Mouse (Mus musculus) thymus, postnatal 25 days (tissue): ENCODE data around the gene Pfkfb4.
A peak's percentile ranks its signal among the peaks of the same experiment; 100 is the strongest.

Experiments used
- DNase-seq: peaks from one replicate; pipeline ENCODE4 v3.0.0; 2022

The Pfkfb4 gene

DNA sequence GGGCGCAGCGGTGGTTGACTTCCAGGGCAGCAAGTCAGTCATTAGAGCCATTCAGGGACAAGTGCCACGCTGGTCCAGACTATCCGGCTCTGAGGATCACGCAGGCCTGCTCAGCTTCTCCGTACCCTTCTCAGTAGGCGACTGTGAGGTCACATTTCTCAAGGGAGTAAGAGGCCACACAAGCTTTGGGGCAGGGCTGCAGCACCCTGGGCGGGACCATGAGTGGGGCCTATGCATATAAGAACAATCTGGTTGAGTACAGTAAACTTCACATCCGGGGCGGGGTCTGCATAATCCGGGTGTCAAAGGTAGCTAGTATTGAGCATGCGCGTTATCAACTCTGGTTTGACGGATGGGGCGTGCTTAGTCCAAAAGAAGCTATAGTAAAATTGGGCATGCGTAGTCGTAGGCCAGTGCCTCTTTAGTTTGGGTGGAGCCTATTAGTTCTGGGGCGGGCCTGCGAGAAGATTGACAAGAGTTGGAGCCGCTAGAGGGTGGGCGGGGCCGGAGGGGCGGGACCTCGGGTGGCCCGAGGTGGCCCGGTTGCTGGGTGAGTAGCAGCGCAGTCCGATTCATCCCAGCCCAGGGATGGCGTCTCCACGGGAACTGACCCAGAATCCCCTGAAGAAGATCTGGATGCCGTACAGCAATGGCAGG is at the start of gene Pfkfb4:
Gene Pfkfb4 (plus strand): TSS at position 351 of the 657 bp plus-strand sequence.
- peak; percentile 91 for DNase-seq

DNA sequence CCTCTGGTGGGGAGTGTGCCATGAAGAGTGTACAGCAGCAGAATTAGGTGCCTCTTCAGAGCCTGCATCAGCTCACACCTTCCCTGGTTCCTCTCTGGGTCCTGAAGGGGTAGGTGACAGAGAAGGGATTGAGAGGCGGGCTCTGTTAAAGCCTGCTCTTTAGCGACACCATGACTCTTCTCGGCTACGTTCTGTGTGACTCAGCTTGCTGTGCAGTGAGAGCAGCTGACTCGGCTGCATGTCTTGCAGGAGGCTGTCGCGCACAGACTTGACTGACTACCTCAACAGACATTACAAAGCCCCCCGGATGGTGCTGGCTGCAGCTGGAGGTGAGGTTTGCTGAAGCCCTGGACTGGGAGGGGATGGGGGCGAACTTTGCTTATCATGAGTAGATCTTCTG is 46.5 kb upstream of the Pfkfb4 start:
- no peak for DNase-seq

DNA sequence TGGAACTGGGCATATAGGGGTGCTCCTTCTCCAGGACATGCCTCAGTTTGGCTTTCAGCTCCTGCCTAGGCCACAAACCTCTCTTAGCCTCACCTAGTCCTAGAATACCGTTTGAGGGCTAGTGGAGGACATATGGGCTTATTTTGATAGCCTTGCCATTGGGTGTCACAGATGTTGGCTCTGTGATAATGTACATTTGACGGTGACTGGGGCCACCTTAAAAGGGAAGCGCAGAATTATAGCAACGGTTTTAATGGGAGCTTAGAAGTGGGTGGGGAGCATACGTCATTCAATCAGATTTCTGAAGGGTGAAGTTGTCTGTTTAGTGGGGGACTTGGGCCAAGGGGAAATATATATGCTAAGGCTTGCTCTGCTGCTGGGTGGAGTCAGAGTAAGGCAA is 46.0 kb upstream of the Pfkfb4 start:
- DNase-seq: no peak

GRCm38 (mm10) chr9:108949231-108949966 is 42.2 kb upstream of the Pfkfb4 start:
- DNase-seq: no peak

DNA sequence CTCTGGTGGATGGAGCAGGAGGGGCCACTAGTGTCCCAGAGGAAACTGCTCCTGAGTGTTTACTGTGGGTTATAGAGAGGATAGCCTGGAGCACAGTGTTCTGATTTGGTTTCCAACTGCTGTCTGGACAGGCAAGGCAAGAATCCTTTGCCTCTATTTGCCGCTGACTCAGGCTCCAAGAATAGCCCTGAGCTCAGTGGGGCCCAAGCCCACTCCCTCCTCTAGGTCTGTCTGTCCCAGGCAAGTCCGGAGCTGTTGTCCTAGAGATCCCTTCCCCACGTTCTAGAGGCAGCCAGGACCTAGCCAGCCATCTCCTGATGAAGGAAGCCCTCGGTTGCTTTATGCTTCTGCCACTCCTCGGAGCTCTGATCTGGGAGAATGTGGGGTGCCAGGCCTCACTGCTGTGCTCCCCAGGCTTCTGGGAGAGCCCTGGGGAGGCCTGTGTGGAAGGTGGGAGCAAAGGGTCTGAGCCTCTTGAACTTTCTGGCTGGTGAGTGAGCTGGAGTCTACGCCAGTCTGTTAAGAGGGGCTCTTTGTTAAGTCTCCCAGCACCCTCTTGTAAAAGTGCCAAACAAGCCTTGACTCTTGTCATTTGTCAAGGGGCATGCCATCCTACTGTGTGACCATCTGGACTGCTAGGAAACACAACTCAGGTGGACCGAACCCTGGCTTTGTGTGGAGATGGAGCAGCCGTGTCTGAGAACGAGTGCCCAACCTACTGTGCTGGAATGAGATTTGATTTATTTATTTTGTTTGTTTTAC is 41.4 kb upstream of the Pfkfb4 start:
- DNase-seq: no peak

DNA sequence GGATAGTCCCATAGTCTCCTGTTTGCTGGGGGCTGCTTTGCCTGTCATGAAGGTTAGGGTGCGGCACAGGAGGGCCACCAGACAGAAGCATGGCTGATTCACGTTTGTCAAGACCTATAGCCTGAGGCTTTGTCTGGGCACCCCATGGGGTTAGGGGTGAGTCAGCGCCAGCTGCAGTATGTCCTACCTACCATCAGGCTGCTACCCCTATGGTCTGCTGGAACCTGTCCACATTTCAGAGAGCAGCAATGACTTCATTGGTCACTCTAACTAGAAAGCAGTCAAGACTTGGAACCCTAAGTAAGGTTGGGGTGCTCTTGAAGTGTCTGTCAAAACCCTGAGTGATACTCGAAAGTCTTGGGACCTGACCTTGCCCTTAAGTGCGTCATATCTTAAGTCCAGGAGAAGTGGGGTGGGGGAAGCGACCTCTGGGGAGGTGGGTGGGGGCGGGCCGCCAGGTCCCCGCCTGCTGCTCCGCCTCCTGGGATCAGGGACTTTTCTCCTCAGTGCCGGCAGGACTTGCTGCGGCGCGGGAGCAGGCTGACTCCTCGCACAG is 38.4 kb upstream of the Pfkfb4 start, which contains the start of gene Col7a1:
Gene Col7a1 (plus strand): TSS at position 506 of the 556 bp plus-strand sequence.
- no peak for DNase-seq

DNA sequence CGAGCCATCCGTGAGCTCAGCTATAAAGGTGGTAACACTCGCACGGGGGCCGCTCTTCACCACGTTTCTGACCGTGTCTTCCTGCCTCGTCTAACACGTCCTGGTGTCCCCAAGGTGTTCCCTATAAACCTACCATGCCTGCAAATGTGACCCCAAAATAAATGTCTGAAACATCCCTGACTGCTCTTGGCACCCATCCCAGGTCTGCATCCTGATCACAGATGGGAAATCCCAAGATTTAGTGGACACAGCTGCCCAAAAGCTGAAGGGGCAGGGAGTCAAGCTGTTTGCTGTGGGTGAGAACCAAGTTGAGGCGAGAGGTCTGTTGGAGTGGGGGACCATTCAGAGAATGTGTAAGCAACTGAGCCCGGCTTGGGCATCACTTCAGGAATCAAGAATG is 36.3 kb upstream of the Pfkfb4 start:
- no peak for DNase-seq

DNA sequence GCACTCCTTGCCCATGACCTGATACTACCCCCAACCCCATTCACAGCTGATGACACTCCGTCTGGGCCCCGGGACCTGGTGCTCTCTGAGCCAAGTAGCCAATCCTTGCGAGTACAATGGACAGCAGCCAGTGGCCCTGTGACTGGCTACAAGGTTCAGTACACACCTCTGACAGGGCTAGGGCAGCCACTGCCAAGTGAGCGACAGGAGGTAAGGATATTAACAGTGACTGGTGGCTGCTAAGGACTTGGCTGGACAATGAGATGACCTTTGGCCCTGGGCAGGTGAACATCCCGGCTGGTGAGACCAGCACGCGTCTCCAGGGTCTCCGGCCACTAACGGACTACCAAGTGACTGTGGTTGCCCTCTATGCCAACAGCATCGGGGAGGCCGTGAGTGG is 35.7 kb upstream of the Pfkfb4 start:
- no peak for DNase-seq

DNA sequence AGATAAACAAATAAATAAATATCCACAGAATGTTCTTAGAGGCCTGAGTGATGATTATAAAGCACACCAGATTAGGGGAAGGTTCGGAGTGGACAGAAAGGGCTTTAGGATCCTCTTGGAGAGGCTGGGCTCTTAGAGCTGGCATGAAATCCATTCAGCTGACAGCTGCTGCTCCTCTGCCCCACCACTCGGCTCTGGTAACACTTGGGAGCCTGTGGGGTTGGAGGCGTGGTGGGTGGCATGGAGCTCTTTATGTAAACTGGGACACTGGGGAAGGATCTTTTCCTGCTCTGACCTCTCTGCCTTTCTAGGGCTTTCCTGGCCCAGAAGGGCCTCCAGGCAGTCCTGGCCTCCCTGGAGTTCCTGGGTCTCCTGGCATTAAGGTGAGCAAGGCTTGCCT is 28.0 kb upstream of the Pfkfb4 start:
- no peak for DNase-seq

- no peak for DNase-seq
Observed at GRCm38 (mm10) chr9:108964338-108964737, 27.2 kb upstream of the Pfkfb4 start.

DNA sequence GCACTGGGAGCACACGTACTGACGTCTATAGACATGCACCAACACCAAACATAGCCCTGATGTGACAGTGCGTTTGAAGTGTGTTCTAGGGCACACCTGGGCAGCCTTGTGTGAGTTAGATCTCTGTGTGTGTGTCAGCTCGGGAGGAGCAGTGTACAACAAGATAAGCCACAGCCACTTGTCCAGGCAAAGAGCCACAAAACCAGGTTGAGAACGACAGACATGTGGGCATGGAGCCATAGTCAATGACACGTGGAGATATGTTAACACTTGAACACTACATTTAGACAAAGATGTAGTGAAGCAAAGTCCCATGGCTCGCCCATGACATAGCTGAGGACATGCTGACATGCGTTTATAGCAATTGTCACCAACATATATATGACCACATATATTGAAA is 21.0 kb upstream of the Pfkfb4 start:
- DNase-seq: no peak

- no peak for DNase-seq
Observed at GRCm38 (mm10) chr9:108976483-108976882, 15.1 kb upstream of the Pfkfb4 start.

- DNase-seq: no peak
Observed at GRCm38 (mm10) chr9:108977966-108978365, 13.6 kb upstream of the Pfkfb4 start.

- DNase-seq: no peak
Observed at GRCm38 (mm10) chr9:108982498-108982897, 9.1 kb upstream of the Pfkfb4 start.

- DNase-seq: no peak
Observed at GRCm38 (mm10) chr9:108983209-108983608, 8.4 kb upstream of the Pfkfb4 start.

DNA sequence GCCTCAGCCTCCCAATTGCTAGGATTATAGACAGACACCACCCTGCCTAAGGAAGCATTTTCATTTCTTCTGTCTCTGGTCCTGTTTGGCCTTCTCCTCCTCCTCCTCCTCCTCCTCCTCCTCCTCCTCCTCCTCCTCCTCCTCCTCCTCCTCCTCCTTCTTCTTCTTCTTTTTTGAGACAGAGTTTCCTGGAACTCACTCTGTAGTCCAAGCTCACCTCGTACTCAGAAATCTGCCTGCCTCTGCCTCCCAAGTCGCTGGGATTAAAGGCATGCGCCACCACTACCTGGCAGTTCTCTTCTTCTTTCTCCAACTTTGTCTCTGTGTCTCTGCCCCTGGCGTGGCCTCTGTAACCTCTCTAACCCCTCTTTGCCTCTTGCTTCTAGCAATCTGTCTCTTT is 5.9 kb upstream of the Pfkfb4 start, which contains the start of gene Ucn2:
Gene Ucn2 (plus strand): TSS at position 301 of the 400 bp plus-strand sequence.
- DNase-seq: no peak

GRCm38 (mm10) chr9:108987704-108988350 is 3.8 kb upstream of the Pfkfb4 start:
- DNase-seq: no peak

DNA sequence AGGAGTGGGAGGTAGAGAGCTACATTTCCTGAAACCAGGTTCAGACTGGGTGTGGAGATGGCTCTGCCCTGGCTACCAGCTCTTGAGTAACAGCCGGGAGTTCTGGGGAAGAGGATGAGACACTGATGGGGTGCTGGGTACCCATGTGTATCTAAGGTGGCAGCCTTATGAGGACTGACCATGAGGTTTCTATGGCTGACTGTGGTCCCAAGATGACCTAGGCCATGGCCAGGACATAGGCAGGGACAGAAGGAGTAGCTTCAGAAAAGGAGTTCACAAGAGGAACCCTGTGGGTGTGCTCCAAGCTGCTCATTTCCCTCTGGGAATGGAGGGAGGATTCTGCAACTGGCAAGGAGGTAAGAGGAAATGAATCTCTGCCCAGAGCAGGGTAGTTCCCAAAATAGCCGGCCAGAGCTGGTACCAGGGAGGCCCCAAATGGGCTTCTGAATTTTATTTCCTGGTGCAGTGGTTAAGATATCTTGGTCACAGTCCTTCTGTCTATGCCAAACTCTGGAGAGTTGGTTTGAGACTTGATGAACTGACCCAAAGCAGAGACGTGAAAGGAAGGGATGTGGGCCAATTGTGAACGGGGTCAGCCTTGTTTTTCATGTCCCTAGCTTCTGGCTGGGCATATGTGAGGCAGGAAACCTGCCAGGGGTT is 1.6 kb upstream of the Pfkfb4 start:
- no peak for DNase-seq

DNA sequence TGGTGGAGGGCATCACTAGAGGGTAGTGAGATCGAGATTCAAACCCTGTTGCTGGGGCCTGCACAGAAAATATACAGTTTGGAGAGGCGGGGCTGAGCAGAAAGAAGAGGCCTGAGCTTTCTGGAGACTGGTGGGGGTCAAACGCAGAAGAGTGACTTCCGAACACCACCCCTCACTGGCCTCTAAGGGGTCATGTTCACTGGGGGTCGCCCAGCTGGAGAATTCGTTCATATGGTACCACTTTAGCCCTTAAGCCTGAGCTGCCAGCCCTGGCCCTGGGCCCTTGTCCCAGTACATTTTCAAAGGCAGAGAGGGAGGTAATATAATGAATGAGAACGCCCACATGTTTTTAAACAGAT is 1.1 kb upstream of the Pfkfb4 start:
- DNase-seq: no peak

DNA sequence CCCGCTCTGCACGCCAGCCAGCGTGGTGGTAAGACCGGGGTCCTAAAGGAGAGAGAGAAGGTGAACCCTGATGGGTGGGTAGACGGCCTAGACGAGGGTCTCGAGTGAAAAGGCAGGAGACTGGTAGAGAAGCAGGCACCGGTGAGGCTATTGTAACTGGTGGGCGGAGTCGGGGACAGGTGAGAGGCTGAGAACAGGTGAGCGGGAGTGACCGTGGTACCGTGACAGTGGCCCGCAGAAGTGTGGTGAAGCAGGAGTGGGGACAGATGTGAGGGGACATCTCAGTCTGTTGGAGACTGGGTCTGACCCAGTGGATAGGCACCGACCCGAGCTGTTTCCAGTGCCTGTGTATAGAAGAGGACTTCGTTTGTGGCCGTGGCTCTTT is 499 bp downstream of the Pfkfb4 start:
- no peak for DNase-seq

DNA sequence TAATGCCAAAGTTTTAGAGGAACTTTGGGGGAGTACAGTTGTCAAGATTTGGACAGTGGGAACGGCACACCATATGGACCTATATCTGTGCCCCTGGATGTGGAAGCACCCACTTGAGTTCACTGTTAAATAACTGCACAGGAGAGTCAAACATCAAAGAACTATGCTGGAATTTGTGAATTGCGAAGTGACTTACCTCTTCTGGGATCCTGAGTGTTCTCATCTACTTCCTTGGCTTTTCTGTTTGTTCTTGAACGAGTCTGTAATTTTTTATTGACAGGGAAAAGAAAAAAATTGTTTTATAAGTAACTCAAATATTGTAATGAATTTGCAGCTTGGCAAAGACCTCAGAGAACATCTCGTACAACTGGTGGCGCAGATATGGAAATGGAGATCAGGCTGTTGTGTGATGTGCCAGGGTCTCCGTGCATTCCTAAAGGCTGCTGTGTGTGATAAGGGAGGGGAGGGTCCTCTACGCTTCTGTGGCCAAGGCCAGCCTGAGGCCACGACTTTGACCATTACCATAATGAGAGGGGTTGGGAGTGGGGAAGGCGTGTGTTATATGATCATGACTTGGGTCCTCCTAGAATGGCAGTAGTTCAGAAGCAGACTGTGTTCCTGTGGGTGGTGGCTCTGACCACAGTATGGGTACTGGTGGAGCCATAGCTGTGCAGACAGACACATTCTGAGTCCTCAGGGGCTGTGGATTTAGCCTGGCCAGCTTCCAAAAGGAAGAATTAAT is 1.2 kb downstream of the Pfkfb4 start:
- DNase-seq: no peak

DNA sequence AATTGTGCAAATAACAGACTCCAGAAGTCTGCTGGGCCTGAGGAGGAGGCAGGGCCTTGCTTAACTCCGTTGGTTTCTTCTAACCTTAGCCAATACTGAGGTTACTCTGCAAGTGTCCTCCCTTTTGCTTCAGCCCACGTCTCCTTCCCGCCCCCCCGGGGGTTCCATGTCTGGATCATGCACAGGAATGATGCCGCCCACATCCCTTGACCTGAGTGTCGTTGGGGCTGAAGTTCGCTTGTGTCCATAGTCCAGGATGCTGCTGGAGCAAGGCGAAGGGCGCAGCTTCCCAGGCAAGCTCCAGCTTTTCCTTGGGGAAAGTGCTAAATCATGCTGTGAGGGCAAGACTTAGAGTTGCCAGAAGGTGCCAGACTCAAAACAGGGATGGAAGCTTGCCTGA is 4.8 kb downstream of the Pfkfb4 start:
- DNase-seq: no peak
